Mouse (Mus musculus): Measurements from ENCODE around the gene Eef1akmt2.

GRCm38 (mm10) chr7:132898234-132898633 lies 45.8 kb upstream of the Eef1akmt2 start:
- TF ChIP-seq POLR2A (IDR thresholded peaks at IDR 0.05; ENCODE audit: extremely low read depth, insufficient read depth, low read length) (no peak), CTCF (IDR thresholded peaks at IDR 0.05; ENCODE audit: low read depth, low read length) (peak; percentile 46; the same call in 1 of the 2 replicates)

All from liver, adult 2 months (tissue).